13 mouse cellular contexts compared by ENCODE assay signal in genomic region chr11:76341884-76342645, GRCm38 (mm10). TPM values are rescaled to one million over a fixed set of nuclear protein-coding genes. Genes with fewer than 3 reads are reported as not detected.
A peak's percentile ranks its signal among the peaks of the same experiment; 100 is the strongest.
DNase-seq lines count a peak whose midpoint lies in the region; ATAC-seq and TF ChIP-seq lines count a peak whose summit lies in the region.
"Had no signal": no experiment of that assay in that cellular context is flagged by ENCODE, and none has a peak within 500 bp of the region (broad histone marks: within the 10 kb centered on the region; RNA-seq: fewer than 3 reads in every experiment).

No protein-coding gene starts in this region.

- H3K4me3 ChIP-seq in kidney, embryonic 14.5 days (ENCODE audit: low read length): no peak overlapping the region
- no peak overlapping the region for H3K4me3 ChIP-seq in kidney, adult 2 months (ENCODE audit: insufficient read depth, low read depth, low read length)
- no peak overlapping the region for H3K4me3 ChIP-seq in embryonic facial prominence, embryonic 10.5 days
- H3K4me3 ChIP-seq in embryonic facial prominence, embryonic 13.5 days: no peak overlapping the region
- no peak overlapping the region for H3K4me3 ChIP-seq in hindbrain, embryonic 12.5 days
- H3K4me3 ChIP-seq: erythroblast, embryonic 14.5 days had no signal

- TF ChIP-seq CTCF in kidney, adult 2 months (conservative IDR thresholded peaks at IDR 0.05; ENCODE audit: insufficient read depth, insufficient read length, low read depth, low read length): no peak

- H3K27ac ChIP-seq in kidney, embryonic 14.5 days (ENCODE audit: low read depth, low read length): peak overlapping the region; percentile 47; the same call in 1 of the 2 replicates
- H3K27ac ChIP-seq in kidney, adult 2 months (ENCODE audit: insufficient read depth, low read depth, low read length): no peak overlapping the region
- peak overlapping the region; percentile 89 for H3K27ac ChIP-seq in embryonic facial prominence, embryonic 10.5 days (replicated peaks)
- peak overlapping the region; percentile 94 for H3K27ac ChIP-seq in embryonic facial prominence, embryonic 13.5 days
- H3K27ac ChIP-seq in hindbrain, embryonic 12.5 days: no peak overlapping the region

- H3K9ac ChIP-seq in kidney, embryonic 14.5 days (ENCODE audit: low read depth, low read length): no peak overlapping the region
- no peak overlapping the region for H3K9ac ChIP-seq in embryonic facial prominence, embryonic 13.5 days
- no peak overlapping the region for H3K9ac ChIP-seq in hindbrain, embryonic 12.5 days

- no peak for TF ChIP-seq POLR2A in kidney, adult 2 months (IDR thresholded peaks at IDR 0.05; ENCODE audit: low read depth, low read length)

- no peaks in the 10 kb centered on the region for H3K9me3 ChIP-seq in kidney, embryonic 14.5 days (ENCODE audit: control insufficient read depth, low read length)
- no peaks in the 10 kb centered on the region for H3K9me3 ChIP-seq in embryonic facial prominence, embryonic 10.5 days
- no peaks in the 10 kb centered on the region for H3K9me3 ChIP-seq in embryonic facial prominence, embryonic 13.5 days
- H3K9me3 ChIP-seq in hindbrain, embryonic 12.5 days (replicated peaks): no peaks in the 10 kb centered on the region

- ATAC-seq in kidney, embryonic 14.5 days (ENCODE audit: low FRiP score, low TSS enrichment): peak; percentile 78
- ATAC-seq in embryonic facial prominence, embryonic 13.5 days (ENCODE audit: insufficient number of reproducible peaks, insufficient read depth, low FRiP score, low TSS enrichment, low read depth): no peak
- no peak for ATAC-seq in hindbrain, embryonic 12.5 days (ENCODE audit: low FRiP score)

- no peaks in the 10 kb centered on the region for H3K36me3 ChIP-seq in kidney, embryonic 14.5 days (ENCODE audit: control insufficient read depth, insufficient read depth, low read length)
- H3K36me3 ChIP-seq in kidney, adult 2 months (ENCODE audit: control insufficient read depth, insufficient read depth, low read length): no peaks in the 10 kb centered on the region
- H3K36me3 ChIP-seq in embryonic facial prominence, embryonic 10.5 days (replicated peaks): peaks cover 14% of the 10 kb centered on the region
- 0 out of 2 replicates have a peak, but pooled peaks cover 3% of the 10 kb centered on the region for H3K36me3 ChIP-seq in embryonic facial prominence, embryonic 13.5 days
- no peaks in the 10 kb centered on the region for H3K36me3 ChIP-seq in hindbrain, embryonic 12.5 days

- H3K4me1 ChIP-seq in kidney, embryonic 14.5 days (ENCODE audit: control insufficient read depth, insufficient read depth, low read length): peaks cover 40% of the 10 kb centered on the region
- no peaks in the 10 kb centered on the region; the same call in 1 of the 2 replicates for H3K4me1 ChIP-seq in kidney, adult 2 months (ENCODE audit: control insufficient read depth, insufficient read depth, low read length)
- H3K4me1 ChIP-seq in embryonic facial prominence, embryonic 10.5 days: peaks cover 58% of the 10 kb centered on the region
- peaks cover 69% of the 10 kb centered on the region for H3K4me1 ChIP-seq in embryonic facial prominence, embryonic 13.5 days
- H3K4me1 ChIP-seq in hindbrain, embryonic 12.5 days: peaks cover 15% of the 10 kb centered on the region

- H3K27me3 ChIP-seq in kidney, embryonic 14.5 days (ENCODE audit: control insufficient read depth, insufficient read depth, low read length): no peaks in the 10 kb centered on the region
- no peaks in the 10 kb centered on the region for H3K27me3 ChIP-seq in kidney, adult 2 months (replicated peaks; ENCODE audit: control insufficient read depth, insufficient read depth, low read length)
- H3K27me3 ChIP-seq in embryonic facial prominence, embryonic 10.5 days (replicated peaks; ENCODE audit: low read depth, poor library complexity, severe bottlenecking): no peaks in the 10 kb centered on the region
- H3K27me3 ChIP-seq in embryonic facial prominence, embryonic 13.5 days: no peaks in the 10 kb centered on the region
- no peaks in the 10 kb centered on the region for H3K27me3 ChIP-seq in hindbrain, embryonic 12.5 days

- H3K4me2 ChIP-seq in kidney, embryonic 14.5 days (replicated peaks; ENCODE audit: low read depth, low read length): no peak overlapping the region
- H3K4me2 ChIP-seq in embryonic facial prominence, embryonic 13.5 days: no peak overlapping the region
- H3K4me2 ChIP-seq in hindbrain, embryonic 12.5 days (replicated peaks): no peak overlapping the region

- no peak for DNase-seq in kidney, adult 2 months
- DNase-seq in embryonic facial prominence, embryonic 10.5 days (ENCODE audit: low spot score): no peak
- peak; percentile 69 for DNase-seq in mesoderm, embryonic 11.5 days (ENCODE audit: low read depth, low spot score)
- no peak for DNase-seq in T-cell, adult 2 months (ENCODE audit: low spot score)
- DNase-seq: gastrocnemius, postnatal 14 days; left cerebral cortex, postnatal 4 days; lung, adult 18-20 months; right cerebral cortex, postnatal 14 days; thymus, adult 2 months had no signal

- 38% methylated on average over 14 of the region's 14 CpGs for WGBS in kidney, embryonic 14.5 days
- 59% methylated on average over 14 of the region's 14 CpGs for WGBS in kidney, adult 2 months
- WGBS in embryonic facial prominence, embryonic 10.5 days: 80% methylated on average over 14 of the region's 14 CpGs
- 72% methylated on average over 14 of the region's 14 CpGs for WGBS in embryonic facial prominence, embryonic 13.5 days
- WGBS in hindbrain, embryonic 12.5 days: 78% methylated on average over 14 of the region's 14 CpGs

RNA-seq across cellular contexts. Expression of gene Nxn, which starts 56.9 kb away (rescaled TPM):
- 29.3 and 38.0 TPM in 2 replicates for polyA plus RNA-seq in kidney, embryonic 14.5 days (2014; fragmentation: Nextera tagmentation; extraction: Ambion mirVana)
- 10.0 and 10.6 TPM in 2 replicates for polyA plus RNA-seq in kidney, adult 2 months (2012; rRNA removed)
- polyA plus RNA-seq in embryonic facial prominence, embryonic 10.5 days (2016; fragmentation: Nextera tagmentation; extraction: Ambion mirVana): 41.1 and 42.0 TPM in 2 replicates
- 76.8 and 77.6 TPM in 2 replicates for polyA plus RNA-seq in embryonic facial prominence, embryonic 13.5 days (2015; fragmentation: Nextera tagmentation; extraction: Ambion mirVana)
- 54.3 and 57.3 TPM in 2 replicates for polyA plus RNA-seq in hindbrain, embryonic 12.5 days (2016; fragmentation: Nextera tagmentation; extraction: Ambion mirVana)

Comparison
In these comparisons a context has a peak if more than half of its experiments do, and no peak if none do; other contexts are left out.
1. H3K27ac ChIP-seq: peak in kidney, embryonic 14.5 days (single experiment), embryonic facial prominence, embryonic 10.5 days (single experiment) and embryonic facial prominence, embryonic 13.5 days (single experiment); none in kidney, adult 2 months (single experiment) and hindbrain, embryonic 12.5 days (single experiment).